Mouse (Mus musculus) urinary bladder, adult 18-20 months (tissue): ENCODE data around the gene Agap2.

ENCODE experiments used
- DNase-seq, 2 experiments: peaks; one replicate each; pipeline ENCODE4 v3.0.0; 2022; ENCODE audit warnings: low spot score in 2 of 2, mixed read lengths in 2 of 2

The Agap2 gene

GRCm38 (mm10) chr10:127135118-127135836 lies 60.2 kb downstream of the Agap2 start:
- no peak for DNase-seq

GRCm38 (mm10) chr10:127136510-127136909 lies 61.4 kb downstream of the Agap2 start:
- DNase-seq, result no peak

GRCm38 (mm10) chr10:127137896-127138295 lies 62.8 kb downstream of the Agap2 start:
- no peak for DNase-seq

DNA sequence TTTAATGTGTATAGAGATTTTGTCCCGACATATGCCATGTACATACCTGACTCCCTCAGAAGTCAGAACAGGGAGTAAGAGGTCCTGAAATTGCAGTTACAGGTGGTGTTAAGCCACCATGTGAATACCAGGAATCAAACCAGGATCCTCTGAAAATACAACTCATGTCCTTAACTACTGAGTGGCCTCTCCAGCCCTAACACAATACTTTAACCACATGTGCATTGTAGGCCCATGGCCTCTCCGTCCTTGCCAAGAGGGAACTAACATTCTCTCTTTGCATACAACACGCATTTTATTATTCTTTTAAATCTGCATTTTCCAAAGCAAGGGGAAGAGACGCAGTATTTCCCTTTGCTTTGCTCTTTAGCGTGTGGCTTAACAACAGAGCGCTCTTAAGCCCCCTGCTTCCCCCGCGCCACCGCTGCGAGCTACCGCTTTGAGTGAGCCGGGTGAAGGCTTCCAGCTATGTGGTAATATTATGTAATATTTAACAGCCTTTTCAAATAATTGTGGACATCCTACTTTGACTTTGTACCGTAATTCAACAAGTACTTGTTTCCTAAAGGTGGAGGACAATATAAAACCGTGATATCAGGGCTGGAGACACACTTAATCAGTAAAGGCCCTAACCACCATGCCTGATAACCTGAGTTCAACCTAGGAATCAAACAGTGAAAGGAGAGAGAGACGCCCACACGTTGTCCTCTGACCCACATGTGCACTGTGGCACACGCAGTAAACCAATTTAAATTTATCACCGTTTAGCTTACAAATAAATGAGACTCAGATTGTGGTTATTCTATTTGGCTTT lies 63.5 kb downstream of the Agap2 start:
- DNase-seq, result no peak

DNA sequence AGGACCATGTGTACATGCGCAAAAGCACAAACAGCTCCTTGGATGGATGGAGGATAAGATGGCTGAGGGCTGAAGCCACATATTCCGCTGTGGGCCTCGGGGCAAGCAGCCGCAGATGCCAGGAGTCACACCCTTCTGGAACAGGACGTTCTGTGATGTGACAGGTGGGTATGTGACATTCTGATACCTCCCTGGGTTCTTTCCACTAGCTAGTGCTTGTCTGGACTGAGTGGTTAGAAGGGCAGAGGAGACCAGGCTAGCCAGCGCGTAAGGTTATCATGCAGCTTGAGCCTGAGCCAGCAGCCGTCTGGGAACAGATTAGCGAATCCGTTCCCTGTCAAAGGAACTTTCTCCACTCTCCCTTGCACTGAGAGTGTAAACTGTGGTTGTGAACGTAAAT lies 65.9 kb downstream of the Agap2 start:
- no peak for DNase-seq

- no peak for DNase-seq
These were observed 66.4 kb downstream of the Agap2 start for GRCm38 (mm10) chr10:127141500-127141899.
